Mouse (Mus musculus) 416B (cell line): ENCODE measurements at regions not wholly inside any gene's neighbourhood (a gene's known extent, or its start where the extent isn't known, plus 50 kb on each side); places are given as distances from the start of the nearest gene placed in this dataset.
A peak's percentile ranks its signal among the peaks of the same experiment; 100 is the strongest.

Experiments used
- DNase-seq: peaks from one replicate; pipeline ENCODE4 v3.0.0; 2011; ENCODE audit warnings: low read depth

- no peak for DNase-seq
Measured at GRCm38 (mm10) chr6:91573487-91573886, 57.8 kb downstream of the Lsm3 start.

- no peak for DNase-seq
Measured at GRCm38 (mm10) chr6:91574414-91574813, 58.7 kb downstream of the Lsm3 start.

GRCm38 (mm10) chr6:91575662-91576364 lies 60.1 kb downstream of the Lsm3 start:
- DNase-seq = peak; percentile 73

DNA sequence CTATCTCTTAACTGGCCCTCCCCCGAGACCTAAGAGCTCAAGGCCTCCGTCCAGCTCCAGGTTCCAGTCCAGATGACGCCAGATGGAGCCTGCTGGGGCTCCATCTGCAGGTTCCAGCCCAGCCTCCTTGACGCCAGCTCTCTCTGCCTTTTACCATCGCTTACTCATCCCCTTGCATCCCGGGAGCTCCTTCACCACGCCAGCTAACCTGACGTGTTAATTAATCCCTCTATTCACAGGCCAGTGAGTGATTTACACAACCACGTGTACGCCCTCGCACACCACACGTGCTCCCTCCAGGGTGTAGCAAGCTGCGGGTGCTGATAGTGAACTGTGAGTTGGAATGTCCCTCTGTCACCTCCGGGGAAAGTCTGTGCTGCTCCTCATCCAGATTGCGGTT lies 61.2 kb downstream of the Lsm3 start:
- DNase-seq = no peak

DNA sequence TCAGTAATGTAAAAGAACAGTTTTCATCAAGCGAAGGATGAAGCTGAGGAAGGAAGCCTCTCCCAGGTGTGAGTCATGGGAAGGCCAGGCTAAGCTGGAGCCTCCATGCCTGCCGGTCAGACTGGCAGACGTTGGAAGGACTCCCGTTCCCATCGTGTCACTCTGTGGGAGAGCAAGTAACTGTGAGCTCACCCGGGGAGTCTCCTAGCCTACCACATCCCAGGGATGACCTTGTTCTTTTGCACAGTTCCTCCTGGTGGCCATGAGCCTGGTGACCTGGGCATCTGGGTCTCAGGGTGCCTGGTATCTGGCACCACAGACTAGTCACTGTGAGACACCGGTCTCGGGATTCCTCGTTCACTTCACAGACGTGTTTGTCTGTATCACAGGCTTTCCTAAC lies 63.9 kb downstream of the Lsm3 start:
- DNase-seq = no peak

DNA sequence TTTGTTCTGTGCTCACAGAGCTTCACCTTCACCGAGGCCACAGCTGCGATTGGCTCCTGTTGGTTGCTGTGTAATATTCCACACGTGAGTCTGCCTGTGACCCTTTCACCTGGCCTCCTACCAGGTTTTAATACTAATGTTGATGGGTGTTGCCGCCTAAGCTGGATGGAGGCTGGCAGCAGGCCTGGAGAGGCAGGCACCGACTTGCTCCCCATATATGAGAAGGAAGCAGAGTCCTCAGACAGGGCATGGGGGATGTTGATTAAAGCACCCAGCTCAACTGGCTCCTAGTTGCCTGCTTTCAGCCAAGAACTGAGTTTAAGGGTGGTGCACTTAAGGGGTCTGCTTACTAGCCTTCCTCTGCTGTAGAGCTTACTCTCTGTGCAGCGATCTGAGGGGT lies 64.9 kb downstream of the Lsm3 start:
- no peak for DNase-seq

- DNase-seq = peak; percentile 3
Measured at GRCm38 (mm10) chr6:91582338-91582737, 66.6 kb downstream of the Lsm3 start.

DNA sequence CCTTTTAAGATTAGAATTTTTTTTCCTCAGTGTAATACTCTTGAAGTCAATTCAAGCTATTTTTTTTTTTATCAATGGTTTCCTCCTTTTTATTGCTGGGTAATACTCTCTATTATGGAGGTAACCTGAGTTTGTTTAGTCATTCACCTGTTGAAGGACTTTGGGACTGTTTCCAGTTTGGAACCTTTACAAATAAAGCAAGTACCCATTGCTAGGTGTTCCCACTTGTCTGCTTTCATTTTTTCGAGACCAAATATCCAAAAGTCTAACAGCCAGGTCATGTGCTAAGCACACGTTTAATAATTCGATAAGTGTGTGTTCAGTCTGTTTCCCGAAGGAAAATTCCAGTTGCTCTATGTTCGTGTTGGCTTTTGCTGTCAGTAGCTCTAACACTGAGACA lies 67.6 kb downstream of the Lsm3 start:
- no peak for DNase-seq

DNA sequence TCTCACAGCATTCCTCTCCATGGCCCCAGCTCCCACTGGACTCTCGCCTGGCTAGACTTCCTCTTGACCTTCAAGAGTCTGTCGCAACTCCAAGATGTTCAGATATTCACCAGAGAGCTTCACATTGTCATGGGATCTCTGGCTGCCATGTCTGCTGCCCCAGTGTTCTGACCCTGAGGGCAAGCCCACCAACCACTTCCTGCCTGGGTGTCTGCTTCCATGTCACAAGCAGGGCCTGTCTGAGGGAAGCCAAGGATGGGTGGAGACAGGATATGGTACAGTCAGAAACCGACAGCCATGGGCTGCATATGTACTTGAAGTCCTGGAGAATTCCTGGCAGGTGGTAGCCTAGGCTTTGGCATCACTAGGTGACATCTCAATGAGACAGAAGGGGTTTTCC lies 69.8 kb downstream of the Lsm3 start:
- DNase-seq = peak; percentile 57

DNA sequence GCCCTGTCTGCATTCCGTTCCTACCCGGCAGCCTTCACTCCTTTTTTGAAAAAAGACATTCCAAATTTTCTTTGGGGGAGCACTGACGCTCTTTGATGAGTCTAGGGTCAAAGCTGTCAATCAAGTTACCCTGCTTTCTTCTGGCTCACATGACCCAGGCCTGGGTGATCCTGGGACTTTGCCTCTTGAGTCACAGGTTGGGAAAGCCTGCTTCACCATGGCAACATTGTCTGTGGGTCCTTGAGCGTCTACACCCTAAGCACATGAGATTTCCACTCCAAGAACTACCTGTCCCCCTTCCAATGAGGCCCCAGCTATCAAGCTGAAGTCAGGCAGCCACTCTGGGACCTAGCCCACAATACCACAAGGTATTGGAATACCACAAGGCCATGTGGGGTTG lies 73.5 kb downstream of the Lsm3 start:
- DNase-seq = no peak

DNA sequence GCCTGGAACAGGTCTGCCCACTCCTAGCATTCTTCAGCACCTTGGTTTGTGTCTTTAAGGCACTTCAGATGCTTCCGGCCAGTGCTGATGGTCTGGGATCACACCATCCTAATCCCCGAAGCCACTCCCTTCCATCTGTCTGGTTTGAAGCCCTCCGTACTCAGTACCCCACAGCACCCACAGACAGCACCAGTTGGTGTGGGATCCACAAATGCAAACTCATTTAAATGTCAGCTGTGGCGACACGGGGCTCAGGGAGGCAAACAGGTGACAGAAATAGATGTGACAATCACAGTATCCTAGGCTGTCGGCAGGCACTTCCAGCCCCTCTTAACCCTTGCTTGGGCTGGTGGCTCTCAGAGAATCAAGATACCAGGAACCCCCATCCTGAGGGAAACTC lies 74.7 kb downstream of the Lsm3 start:
- no peak for DNase-seq

- DNase-seq = no peak
Measured at GRCm38 (mm10) chr6:91590806-91591571, 75.3 kb downstream of the Lsm3 start.

- DNase-seq = no peak
Measured at GRCm38 (mm10) chr6:91592651-91593050, 76.9 kb downstream of the Lsm3 start.

- no peak for DNase-seq
Measured at GRCm38 (mm10) chr6:91598942-91599341, 83.2 kb downstream of the Lsm3 start.

DNA sequence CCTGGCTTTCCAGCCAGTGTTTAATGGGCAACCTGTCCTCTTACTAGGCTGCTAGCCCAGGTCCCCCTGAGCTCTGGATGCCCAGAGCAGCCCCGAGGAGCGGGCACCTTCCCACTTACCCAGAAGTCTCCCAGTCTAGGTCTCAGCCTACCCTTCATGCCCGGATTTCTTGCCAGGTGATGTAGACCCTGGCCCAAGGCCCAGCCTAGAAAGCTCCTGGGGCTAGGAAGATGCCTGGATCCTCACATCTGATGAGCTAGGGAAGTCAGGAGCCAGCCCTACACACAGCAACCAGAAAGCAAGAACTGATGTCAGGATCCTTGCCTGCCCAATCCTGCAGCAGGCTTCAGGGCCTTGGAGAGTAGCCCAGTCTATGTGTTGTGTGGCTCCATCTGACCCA lies 83.7 kb upstream of the Slc6a6 start:
- no peak for DNase-seq

GRCm38 (mm10) chr6:91606634-91607215 lies 77.1 kb upstream of the Slc6a6 start:
- no peak for DNase-seq

GRCm38 (mm10) chr6:91607613-91608272 lies 76.1 kb upstream of the Slc6a6 start:
- DNase-seq = peak; percentile 26

GRCm38 (mm10) chr6:91609671-91610070 lies 74.2 kb upstream of the Slc6a6 start:
- DNase-seq = no peak

DNA sequence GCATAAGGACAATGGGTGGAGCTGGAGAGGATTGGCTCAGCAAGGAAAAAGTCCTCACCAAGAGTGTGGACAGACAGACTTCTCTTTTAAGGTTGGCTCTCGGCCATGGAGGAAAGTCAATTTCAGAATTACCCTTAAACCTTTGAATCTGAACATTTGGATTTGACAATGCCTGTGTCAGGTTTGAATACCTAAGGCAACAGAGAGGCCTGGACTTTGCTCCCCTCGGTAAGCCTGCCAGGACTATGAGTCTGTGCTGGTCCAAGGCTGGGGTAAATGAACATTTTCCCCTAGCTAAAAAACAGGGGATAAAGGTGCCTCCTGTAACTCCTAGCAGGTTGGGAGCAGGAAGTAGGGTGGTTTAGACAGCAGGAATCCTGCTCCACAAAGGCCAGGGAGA lies 68.8 kb upstream of the Slc6a6 start:
- DNase-seq = no peak

- DNase-seq = no peak
Measured at GRCm38 (mm10) chr6:91616541-91616940, 67.3 kb upstream of the Slc6a6 start.

DNA sequence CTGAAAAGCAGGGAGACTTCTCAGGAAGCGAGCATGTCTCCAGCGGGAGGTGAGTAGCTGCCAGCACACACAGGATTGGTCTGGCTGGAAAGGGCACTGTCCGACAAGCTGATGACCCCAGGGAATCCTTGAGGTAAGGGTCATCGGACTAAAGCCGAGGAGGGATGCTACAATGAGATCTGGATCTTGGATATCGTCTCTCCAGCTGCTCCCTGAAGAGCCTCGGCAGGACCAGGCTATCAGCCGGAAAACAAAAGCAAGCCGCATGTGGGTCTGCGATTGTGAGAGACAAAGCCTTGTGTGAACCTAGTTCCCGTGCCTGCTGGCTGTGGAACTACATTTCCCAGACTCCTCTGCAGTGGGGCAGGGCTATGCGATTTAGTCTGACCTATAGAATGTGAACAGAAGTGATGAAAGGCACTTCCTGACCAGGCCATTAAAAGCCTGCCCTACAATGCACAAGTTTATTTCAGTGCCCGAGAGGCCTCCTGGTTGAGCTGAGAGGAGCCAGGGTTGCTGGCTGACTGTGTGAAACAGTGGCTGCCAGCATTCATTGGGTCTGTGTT lies 66.7 kb upstream of the Slc6a6 start:
- DNase-seq = peak; percentile 26

- DNase-seq = no peak
Measured at GRCm38 (mm10) chr6:91617685-91618084, 66.2 kb upstream of the Slc6a6 start.
